Mouse (Mus musculus) liver, adult 2 months (tissue): ENCODE data around the gene Ddx42. TPM values are rescaled to one million over a fixed set of nuclear protein-coding genes. Genes with fewer than 3 reads are reported as not detected.

Experiments
- DNase-seq: peaks from one replicate; pipeline ENCODE4 v3.0.0-alpha.2; 2011; ENCODE audit warnings: low read depth, low spot score; ENCODE audit errors: extremely low read depth
- H3K27ac ChIP-seq: fragments of 200-500 bp; replicated peaks from 2 replicates; pipeline ENCODE4 v1.5.1; 2012; ENCODE audit warnings: low read depth, mild to moderate bottlenecking, control low read depth, inconsistent platforms, low read length; ENCODE audit not compliant: insufficient read depth
- H3K27me3 ChIP-seq: fragments of 200-500 bp; 2 replicates; pipeline ENCODE4 v1.6.1; 2012; ENCODE audit warnings: mild to moderate bottlenecking, moderate library complexity, low read length, inconsistent platforms; ENCODE audit not compliant: control insufficient read depth, insufficient read depth
- H3K36me3 ChIP-seq: fragments of 200-500 bp; 2 replicates; pipeline ENCODE4 v1.6.1; 2012; ENCODE audit warnings: low read length, inconsistent platforms; ENCODE audit not compliant: control insufficient read depth, insufficient read depth
- H3K4me1 ChIP-seq: fragments of 200-500 bp; 2 replicates; pipeline ENCODE4 v1.6.1; 2011; ENCODE audit warnings: low read length; ENCODE audit not compliant: control insufficient read depth, insufficient read depth
- H3K4me3 ChIP-seq: fragments of 200-500 bp; 2 replicates; pipeline ENCODE4 v1.5.1; 2011; ENCODE audit warnings: low read depth, mild to moderate bottlenecking, control low read depth, low read length, moderate library complexity; ENCODE audit not compliant: insufficient read depth
- H3K79me2 ChIP-seq: fragments of 200-500 bp; 2 replicates; pipeline ENCODE4 v1.6.1; 2012; ENCODE audit warnings: inconsistent platforms, mild to moderate bottlenecking, low read length, moderate library complexity; ENCODE audit not compliant: control insufficient read depth, insufficient read depth
- H3K9ac ChIP-seq: fragments of 200-500 bp; 2 replicates; pipeline ENCODE4 v1.6.1; 2012; ENCODE audit warnings: low read depth, mild to moderate bottlenecking, control low read depth, inconsistent platforms, low read length
- CTCF ChIP-seq: fragments of 200-500 bp; IDR thresholded peaks from 2 replicates; pipeline ENCODE4 v1.5.1; 2011; ENCODE audit warnings: low read depth, low read length, control low read depth
- POLR2A ChIP-seq: fragments of 200-500 bp; IDR thresholded peaks from 2 replicates; pipeline ENCODE4 v1.6.1; 2011; ENCODE audit warnings: low read length, control low read depth; ENCODE audit not compliant: insufficient read depth; ENCODE audit errors: extremely low read depth
- WGBS: fragments of 180-500 bp; shearing (Covaris S2); methylation state at CpG from one replicate; pipeline ENCODE4 v1.1.7; 2018; 5-methylcytosine and 5-hydroxymethylcytosine counted together
- polyA plus RNA-seq: library from polyadenylated mRNA; depleted of rRNA; stranded (reverse); fragments of >200 nt; gene quantifications from 2 replicates; pipeline ENCODE4 v1.2.3, GENCODE M21; 2012
- total RNA-seq: library from RNA; depleted of rRNA; stranded (reverse); fragments of >200 nt; gene quantifications from 2 replicates; pipeline ENCODE4 v1.2.3, GENCODE M21; 2014

The Ddx42 gene
- total and polyA plus RNA-seq, 2 experiments, result 5.1 to 19.7 TPM

DNA sequence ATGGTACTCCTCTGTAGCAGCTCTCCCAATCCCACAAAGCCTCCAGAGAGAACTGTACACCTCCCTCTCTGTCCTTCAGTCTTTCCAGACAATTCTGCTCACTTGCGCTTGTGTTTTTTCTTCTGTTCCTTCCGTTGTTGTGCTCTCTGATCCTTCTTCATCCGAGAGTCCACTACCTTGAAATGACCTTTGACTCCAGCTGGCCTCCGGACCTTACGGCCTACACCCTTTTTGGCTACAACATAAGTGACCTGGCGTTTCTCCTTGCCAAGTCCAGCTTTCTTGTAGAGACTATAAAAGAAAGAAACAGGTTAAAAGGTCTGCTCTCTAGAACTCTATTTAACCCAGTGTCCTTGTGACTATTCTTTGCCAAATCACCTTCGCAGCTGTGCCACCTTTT is 32.6 kb downstream of the Ddx42 start:
- Histone ChIP-seq H3K4me1 (peaks cover 9% of the 10 kb centered on the region), H3K36me3 (peaks cover 72% of the 10 kb centered on the region), H3K27me3 (no peaks in the 10 kb centered on the region), H3K9ac (no peak overlapping the region), H3K4me3 (no peak overlapping the region), H3K79me2 (no peaks in the 10 kb centered on the region), H3K27ac (peak overlapping the region; percentile 60)
- whole genome bisulfite sequencing, result 25% methylated on average over 7 of the region's 7 CpGs
- peak; percentile 90 for DNase-seq
- TF ChIP-seq CTCF (no peak), POLR2A (no peak)

DNA sequence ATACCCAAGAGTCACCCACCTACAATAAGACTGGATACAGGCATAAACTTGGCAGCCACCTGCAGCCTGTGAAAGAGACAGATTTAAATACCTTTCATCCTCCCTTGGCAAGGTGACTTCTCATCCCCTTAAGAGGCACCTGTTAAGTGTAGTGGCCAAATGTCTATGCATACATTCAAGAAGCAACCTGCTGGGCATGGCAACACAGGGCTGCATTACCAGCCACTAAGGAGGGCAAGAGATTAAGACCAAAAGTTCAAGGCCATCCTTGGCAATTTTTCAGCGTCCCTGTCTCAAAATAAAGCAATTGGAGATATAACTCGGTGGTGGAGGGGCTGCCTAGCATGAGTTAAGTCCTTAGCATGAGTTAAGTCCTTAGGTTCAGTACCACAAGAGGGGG is 38.0 kb downstream of the Ddx42 start:
- Histone ChIP-seq H3K27me3 (no peaks in the 10 kb centered on the region), H3K4me3 (peak overlapping the region; percentile 64; the same call in 1 of the 2 replicates), H3K36me3 (peaks cover 37% of the 10 kb centered on the region), H3K4me1 (peaks cover 8% of the 10 kb centered on the region), H3K27ac (0 out of 2 replicates have a peak overlapping the region, but pooled peaks have one; percentile 16), H3K9ac (peak overlapping the region; percentile 26; the same call in 1 of the 2 replicates), H3K79me2 (peaks cover 16% of the 10 kb centered on the region; the same call in 1 of the 2 replicates)
- DNase-seq, result no peak
- TF ChIP-seq CTCF, result no peak
- 3% methylated on average over 2 of the region's 2 CpGs for WGBS

DNA sequence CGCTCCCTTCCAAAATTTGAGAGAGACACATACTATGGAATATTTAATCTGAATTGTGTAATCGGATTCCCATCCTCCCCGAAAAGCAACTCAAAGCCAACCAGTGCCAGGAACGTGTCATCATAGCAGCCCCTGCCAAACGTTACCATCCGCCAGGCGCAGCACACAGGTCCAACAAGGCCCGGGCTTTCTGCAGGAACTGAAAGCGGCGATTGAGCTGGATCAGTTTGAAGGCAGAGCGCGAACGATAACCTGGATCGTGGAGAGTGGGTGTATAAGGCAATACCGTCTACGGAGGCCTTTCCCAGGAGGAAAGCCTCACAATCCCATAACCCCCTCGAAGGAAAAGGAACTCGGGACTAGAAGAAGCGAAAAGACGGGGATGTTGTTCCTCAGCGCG is 38.4 kb downstream of the Ddx42 start:
- DNase-seq, result peak; percentile 63

DNA sequence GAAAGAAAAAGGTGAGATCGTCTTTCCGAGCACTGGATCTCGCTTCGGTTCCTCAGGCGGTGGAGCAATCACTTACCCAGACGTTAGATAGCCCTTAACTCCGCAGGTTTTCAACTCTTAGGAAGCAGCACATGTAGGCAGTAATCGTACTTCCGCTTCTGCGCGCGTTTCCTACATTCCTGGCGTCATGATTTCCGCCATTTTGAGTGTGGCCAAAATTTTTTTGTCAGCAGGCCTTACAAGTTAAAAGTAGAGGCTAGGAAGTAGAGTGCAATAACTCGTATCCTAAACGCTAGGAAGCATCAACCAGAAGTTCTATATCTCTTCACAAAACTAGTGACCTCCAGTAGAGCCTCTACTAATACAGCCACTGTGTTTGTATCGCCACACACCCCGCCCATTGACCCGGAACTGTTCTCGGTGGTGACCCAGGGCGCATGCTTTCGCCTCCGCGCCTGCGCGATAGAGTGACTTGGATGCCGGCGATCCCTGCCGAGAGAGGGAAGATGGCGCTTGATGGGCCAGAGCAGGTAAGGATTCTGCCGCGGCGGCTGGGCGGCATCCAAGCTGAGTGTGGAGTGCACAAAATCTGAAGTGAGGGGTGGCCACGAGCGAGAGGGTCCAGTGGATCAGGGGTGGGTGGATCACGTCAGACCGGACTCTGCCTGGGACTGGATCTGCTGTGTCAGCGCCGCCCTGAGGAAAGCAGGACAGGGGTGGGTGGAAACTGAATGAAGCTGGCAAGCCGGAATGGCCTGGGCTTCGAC is 39.1 kb downstream of the Ddx42 start, which contains the start of the genes Ftsj3 and Psmc5:
Gene Ftsj3, minus strand, starts transcription at position 395 of the 767 bp plus-strand sequence.
Gene Psmc5, plus strand, starts transcription at position 470 of the 767 bp plus-strand sequence.
- Histone ChIP-seq H3K27ac (peak within 1 kb of the TSS; percentile 63), H3K79me2 (peaks cover 16% of the 10 kb centered on the region; the same call in 1 of the 2 replicates), H3K36me3 (peaks cover 27% of the 10 kb centered on the region), H3K4me3 (peak within 1 kb of the TSS; percentile 69), H3K27me3 (no peaks in the 10 kb centered on the region), H3K4me1 (peaks cover 6% of the 10 kb centered on the region), H3K9ac (peak within 1 kb of the TSS; percentile 77)
- under 1% methylated on average over 42 of the region's 42 CpGs for WGBS
- peak; percentile 85 for DNase-seq
- peak; percentile 85 for TF ChIP-seq POLR2A
- TF ChIP-seq CTCF, result 0 out of 2 replicates have a peak, but pooled peaks have one; percentile 22

More for the DNA sequence above, 38.4 kb downstream of the Ddx42 start:
- Histone ChIP-seq H3K4me3 (peak overlapping the region; percentile 64), H3K79me2 (peaks cover 16% of the 10 kb centered on the region; the same call in 1 of the 2 replicates), H3K9ac (peak overlapping the region; percentile 59), H3K27me3 (no peaks in the 10 kb centered on the region), H3K4me1 (peaks cover 6% of the 10 kb centered on the region), H3K36me3 (peaks cover 33% of the 10 kb centered on the region), H3K27ac (peak overlapping the region; percentile 54)
- TF ChIP-seq POLR2A (no peak), CTCF (no peak)
- WGBS, result under 1% methylated on average over 22 of the region's 22 CpGs

DNA sequence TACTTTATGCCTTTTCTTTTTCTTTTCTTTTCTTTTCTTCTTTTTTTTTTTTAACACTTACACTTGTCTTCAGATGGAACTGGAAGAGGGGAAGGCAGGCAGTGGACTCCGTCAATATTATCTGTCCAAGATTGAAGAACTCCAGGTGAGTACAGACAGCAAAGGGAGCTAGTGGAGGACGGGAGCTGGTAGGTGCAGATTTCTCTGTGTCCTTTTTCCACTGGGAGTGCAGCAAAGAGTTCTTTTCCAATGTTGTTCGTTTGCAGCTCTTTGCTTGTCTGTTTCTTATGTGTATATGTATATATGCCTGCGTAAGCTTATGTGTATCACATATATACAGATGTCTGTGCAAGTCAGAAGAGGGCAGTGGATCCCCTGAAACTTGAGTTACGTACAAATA is 40.0 kb downstream of the Ddx42 start:
- no peak for DNase-seq
- Histone ChIP-seq H3K4me1 (peaks cover 6% of the 10 kb centered on the region), H3K4me3 (peak overlapping the region; percentile 69; the same call in 1 of the 2 replicates), H3K27me3 (no peaks in the 10 kb centered on the region), H3K9ac (peak overlapping the region; percentile 50), H3K79me2 (peaks cover 16% of the 10 kb centered on the region; the same call in 1 of the 2 replicates), H3K36me3 (peaks cover 18% of the 10 kb centered on the region), H3K27ac (no peak overlapping the region)
- WGBS, result 43% methylated on average over 5 of the region's 5 CpGs
- TF ChIP-seq CTCF (no peak), POLR2A (no peak)
